Mouse (Mus musculus) urinary bladder, postnatal 25 days (tissue): ENCODE measurements around the gene Slitrk4.

ENCODE experiments used
- DNase-seq: peaks from one replicate; pipeline ENCODE4 v3.0.0; 2022; ENCODE audit warnings: low spot score

Gene Slitrk4

GRCm38 (mm10) chrX:64276290-64277125 lies at the start of gene Slitrk4:
Gene Slitrk4 (minus strand): TSS chrX:64276996.
- no peak for DNase-seq

GRCm38 (mm10) chrX:64319501-64319900 lies 42.7 kb upstream of the Slitrk4 start:
- no peak for DNase-seq

- DNase-seq, result no peak
Observed at GRCm38 (mm10) chrX:64277991-64278301, 1.1 kb upstream of the Slitrk4 start.

GRCm38 (mm10) chrX:64277126-64277990 lies 562 bp upstream of the Slitrk4 start:
- DNase-seq, result no peak

- no peak for DNase-seq
Observed at GRCm38 (mm10) chrX:64275501-64276289, 1.1 kb downstream of the Slitrk4 start.

- DNase-seq, result no peak
Observed at GRCm38 (mm10) chrX:64263481-64263880, 13.3 kb downstream of the Slitrk4 start.
